Mouse (Mus musculus): ENCODE measurements around the gene Tnfaip3.

Tnfaip3 gene

GRCm38 (mm10) chr10:18964856-18965255 is 50.6 kb downstream of the Tnfaip3 start:
- DNase-seq (ENCODE audit: low spot score in 2 of 2) = no peak

- no peak for DNase-seq (ENCODE audit: low spot score in 2 of 2)
These were observed 55.5 kb downstream of the Tnfaip3 start for GRCm38 (mm10) chr10:18959777-18960492.

GRCm38 (mm10) chr10:18953706-18954071 is 61.8 kb downstream of the Tnfaip3 start:
- DNase-seq (ENCODE audit: low spot score in 2 of 2) = no peak

GRCm38 (mm10) chr10:18953011-18953705 is 62.3 kb downstream of the Tnfaip3 start:
- no peak for DNase-seq (ENCODE audit: low spot score in 2 of 2)

Measured in spleen, postnatal 4 days (tissue).